Mouse (Mus musculus) ZHBTc4 (cell line): ENCODE measurements around the gene Rnd1.

Experiments
- DNase-seq: peaks from one replicate; pipeline ENCODE4 v3.0.0-alpha.2; 2011; ENCODE audit warnings: low read depth, low spot score

Rnd1 gene

GRCm38 (mm10) chr15:98680660-98681059, 3.4 kb upstream of the Rnd1 start:
- no peak for DNase-seq

- DNase-seq: no peak
Measured at GRCm38 (mm10) chr15:98677977-98678376, 716 bp upstream of the Rnd1 start.

GRCm38 (mm10) chr15:98676471-98676870, 790 bp downstream of the Rnd1 start:
- no peak for DNase-seq

- DNase-seq: no peak
Measured at GRCm38 (mm10) chr15:98675634-98676250, 1.5 kb downstream of the Rnd1 start.

GRCm38 (mm10) chr15:98674994-98675545, 2.2 kb downstream of the Rnd1 start:
- peak; percentile 75 for DNase-seq

GRCm38 (mm10) chr15:98674284-98674993, 2.8 kb downstream of the Rnd1 start:
- no peak for DNase-seq

GRCm38 (mm10) chr15:98673732-98674131, 3.5 kb downstream of the Rnd1 start:
- no peak for DNase-seq

- no peak for DNase-seq
Measured at GRCm38 (mm10) chr15:98672592-98672991, 4.7 kb downstream of the Rnd1 start.

GRCm38 (mm10) chr15:98664042-98664907, 13.0 kb downstream of the Rnd1 start:
- no peak for DNase-seq

GRCm38 (mm10) chr15:98662567-98663545, 14.4 kb downstream of the Rnd1 start, which contains the start of gene Ddx23:
Gene Ddx23 (minus strand): TSS chr15:98662894.
- peak; percentile 97 for DNase-seq

GRCm38 (mm10) chr15:98662198-98662566, 15.1 kb downstream of the Rnd1 start:
- DNase-seq: peak; percentile 38

GRCm38 (mm10) chr15:98656982-98657751, 20.1 kb downstream of the Rnd1 start:
- peak; percentile 55 for DNase-seq

- no peak for DNase-seq
Measured at GRCm38 (mm10) chr15:98652174-98652573, 25.1 kb downstream of the Rnd1 start.

- DNase-seq: no peak
Measured at GRCm38 (mm10) chr15:98651431-98651830, 25.8 kb downstream of the Rnd1 start.

- no peak for DNase-seq
Measured at GRCm38 (mm10) chr15:98648071-98648470, 29.2 kb downstream of the Rnd1 start.

GRCm38 (mm10) chr15:98647308-98647707, 30.0 kb downstream of the Rnd1 start:
- DNase-seq: no peak

GRCm38 (mm10) chr15:98646737-98647136, 30.5 kb downstream of the Rnd1 start:
- DNase-seq: no peak

- DNase-seq: no peak
Measured at GRCm38 (mm10) chr15:98645057-98646026, 31.9 kb downstream of the Rnd1 start.

- DNase-seq: no peak
Measured at GRCm38 (mm10) chr15:98644406-98644805, 32.9 kb downstream of the Rnd1 start.
